Mouse (Mus musculus) heart, adult 2 months (tissue): ENCODE measurements around the gene Rpf2. TPM values are rescaled to one million over a fixed set of nuclear protein-coding genes. Genes with fewer than 3 reads are reported as not detected.
A peak's percentile ranks its signal among the peaks of the same experiment; 100 is the strongest.

Experiments used
- DNase-seq, 2 experiments: peaks; one replicate each; pipeline ENCODE4 v3.0.0; 2021
- H3K27ac ChIP-seq: fragments of 200-600 bp; 2 replicates; pipeline ENCODE4 v1.8.1; 2022
- H3K27me3 ChIP-seq: fragments of 200-500 bp; 2 replicates; pipeline ENCODE4 v1.6.1; 2012; ENCODE audit warnings: mild to moderate bottlenecking, low read length, inconsistent platforms, mixed read lengths; ENCODE audit not compliant: control insufficient read depth, insufficient read depth
- H3K36me3 ChIP-seq: fragments of 200-500 bp; 2 replicates; pipeline ENCODE4 v1.6.1; 2012; ENCODE audit warnings: low read length, inconsistent platforms; ENCODE audit not compliant: control insufficient read depth, insufficient read depth
- H3K4me1 ChIP-seq: fragments of 200-500 bp; 2 replicates; pipeline ENCODE4 v1.6.1; 2011; ENCODE audit warnings: low read length; ENCODE audit not compliant: control insufficient read depth, insufficient read depth
- H3K4me3 ChIP-seq: fragments of 200-600 bp; 2 replicates; pipeline ENCODE4 v1.8.1; 2022
- H3K79me2 ChIP-seq: fragments of 200-500 bp; replicated peaks from 2 replicates; pipeline ENCODE4 v1.6.1; 2012; ENCODE audit warnings: mild to moderate bottlenecking, inconsistent platforms, low read length, moderate library complexity, mixed read lengths; ENCODE audit not compliant: control insufficient read depth, insufficient read depth
- H3K9ac ChIP-seq: fragments of 200-500 bp; 2 replicates; pipeline ENCODE4 v1.6.1; 2012; ENCODE audit warnings: low read depth, mild to moderate bottlenecking, control low read depth, inconsistent platforms, low read length, mixed read lengths
- CTCF ChIP-seq: fragments of 200-600 bp; IDR thresholded peaks from 2 replicates; pipeline ENCODE4 v1.8.1; 2022; ENCODE audit warnings: antibody characterized with exemption, mild to moderate bottlenecking, moderate library complexity
- EP300 ChIP-seq: fragments of 200-500 bp; IDR thresholded peaks from 2 replicates; pipeline ENCODE4 v1.6.1; 2011; ENCODE audit warnings: low read depth, low read length, control low read depth; ENCODE audit not compliant: insufficient read depth
- POLR2A ChIP-seq: fragments of 200-500 bp; IDR thresholded peaks from 2 replicates; pipeline ENCODE4 v1.6.1; 2011; ENCODE audit warnings: mild to moderate bottlenecking, low read depth, low read length, control low read depth; ENCODE audit not compliant: insufficient read depth
- WGBS: fragments of 180-500 bp; shearing (Covaris S2); methylation state at CpG from one replicate; pipeline ENCODE4 v1.1.7; 2018; 5-methylcytosine and 5-hydroxymethylcytosine counted together
- intact Hi-C: fragments of 180-260 bp; cut with DNase I; formaldehyde crosslinking; loops from one replicate; pipeline ENCODE4 v1.15.1; 2025
- polyA plus RNA-seq: library from polyadenylated mRNA; depleted of rRNA; stranded (reverse); fragments of >200 nt; gene quantifications from 2 replicates; pipeline ENCODE4 v1.2.3, GENCODE M21; 2012
- total RNA-seq, 2 experiments: library from RNA; stranded (reverse); gene quantifications; 2 replicates each; pipeline ENCODE4 v1.2.3; 2021

Rpf2 gene
- total and polyA plus RNA-seq, 3 experiments = 2.5 to 12.4 (median 9.4) TPM

- peak; percentile 53 to 59 for DNase-seq
- Histone ChIP-seq H3K79me2 (no peaks in the 10 kb centered on the region), H3K9ac (peak overlapping the region; percentile 67), H3K4me3 (peak overlapping the region; percentile 75), H3K27me3 (no peaks in the 10 kb centered on the region), H3K4me1 (peaks cover 4% of the 10 kb centered on the region), H3K36me3 (no peaks in the 10 kb centered on the region), H3K27ac (peak overlapping the region; percentile 91)
- TF ChIP-seq POLR2A (peak; percentile 95), EP300 (peak; percentile 74; the same call in 1 of the 2 replicates), CTCF (peak; percentile 42)
- intact Hi-C loops = loop anchor here (2.0 to 10.0 kb wide), 3 partner anchors 42 to 616 kb away; no protein-coding TSS in a partner anchor
- 2% methylated on average over 12 of the region's 12 CpGs for WGBS
Observed at GRCm38 (mm10) chr10:40258401-40258966, 11.6 kb upstream of the Rpf2 start.

DNA sequence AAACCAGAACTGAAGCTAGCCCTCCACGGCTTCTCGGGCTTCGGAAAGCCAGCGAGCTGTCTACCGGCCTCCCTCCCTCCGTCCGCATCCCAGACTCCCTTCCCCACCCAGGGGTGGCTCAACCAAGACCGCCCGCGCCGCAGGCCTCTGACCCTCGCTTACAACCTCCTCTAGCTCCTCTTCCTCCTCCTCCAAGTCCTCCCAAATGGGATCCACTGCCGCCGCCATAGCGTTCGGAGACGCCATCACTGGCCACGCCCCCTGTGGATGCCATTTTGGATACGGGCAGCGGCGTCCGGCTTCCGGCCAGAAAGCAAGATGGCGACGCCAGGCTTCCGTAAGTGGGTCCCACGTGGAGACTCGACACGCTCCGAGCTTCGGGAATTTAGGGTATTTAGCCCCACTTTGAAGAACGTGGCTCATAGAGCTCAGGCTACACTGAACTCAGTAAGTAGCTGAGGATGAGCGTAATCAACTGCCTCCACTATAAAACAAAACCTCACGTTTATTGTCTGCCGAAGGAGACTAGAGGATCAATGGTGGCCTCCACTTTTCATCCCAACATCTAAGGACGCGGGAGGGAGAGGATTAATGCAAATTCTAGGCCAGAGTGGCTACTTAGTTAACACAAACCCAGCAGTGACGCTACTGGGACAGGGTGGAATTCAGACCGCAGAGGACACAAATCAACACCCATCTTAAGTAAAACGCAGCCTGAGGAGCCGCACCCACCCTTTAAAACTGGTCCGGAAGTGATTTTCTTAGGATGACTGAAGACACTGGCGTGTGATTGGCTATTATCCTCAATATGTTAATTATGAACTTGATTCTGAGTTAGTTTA, 10.8 kb upstream of the Rpf2 start, which contains the start of gene Gtf3c6:
Gtf3c6 (minus strand) TSS at position 695 of the 842 bp plus-strand sequence.
- TF ChIP-seq EP300 (0 out of 2 replicates have a peak, but pooled peaks have one; percentile 26), CTCF (no peak), POLR2A (peak; percentile 44)
- no peaks in the 10 kb centered on the region for H3K79me2 ChIP-seq
- peak within 1 kb of the TSS; percentile 94 for H3K9ac ChIP-seq
- peak within 1 kb of the TSS; percentile 75 for H3K4me3 ChIP-seq
- no peaks in the 10 kb centered on the region for H3K27me3 ChIP-seq
- WGBS = under 1% methylated on average over 43 of the region's 43 CpGs
- H3K4me1 ChIP-seq = peaks cover 4% of the 10 kb centered on the region
- H3K36me3 ChIP-seq = no peaks in the 10 kb centered on the region
- intact Hi-C loops = loop anchor here (1.0 to 10.0 kb wide), 4 partner anchors 10 to 617 kb away; partner anchors contain the start of gene Rpf2
- peak; percentile 93 to 97 for DNase-seq
- H3K27ac ChIP-seq = peak within 1 kb of the TSS; percentile 91

- TF ChIP-seq CTCF = no peak
- no peak for TF ChIP-seq EP300
- no peak for TF ChIP-seq POLR2A
- Histone ChIP-seq H3K4me1 (peaks cover 4% of the 10 kb centered on the region), H3K27me3 (no peaks in the 10 kb centered on the region), H3K36me3 (no peaks in the 10 kb centered on the region), H3K9ac (no peak overlapping the region), H3K4me3 (peak overlapping the region; percentile 75), H3K27ac (peak overlapping the region; percentile 91), H3K79me2 (no peaks in the 10 kb centered on the region)
- peak; percentile 38 to 44 for DNase-seq
- WGBS = 3% methylated on average over 5 of the region's 5 CpGs
- intact Hi-C loops = loop anchor here (1.0 to 10.0 kb wide), 2 partner anchors 9 to 618 kb away; partner anchors contain the start of gene Rpf2
Observed at GRCm38 (mm10) chr10:40256716-40257115, 9.9 kb upstream of the Rpf2 start.

DNA sequence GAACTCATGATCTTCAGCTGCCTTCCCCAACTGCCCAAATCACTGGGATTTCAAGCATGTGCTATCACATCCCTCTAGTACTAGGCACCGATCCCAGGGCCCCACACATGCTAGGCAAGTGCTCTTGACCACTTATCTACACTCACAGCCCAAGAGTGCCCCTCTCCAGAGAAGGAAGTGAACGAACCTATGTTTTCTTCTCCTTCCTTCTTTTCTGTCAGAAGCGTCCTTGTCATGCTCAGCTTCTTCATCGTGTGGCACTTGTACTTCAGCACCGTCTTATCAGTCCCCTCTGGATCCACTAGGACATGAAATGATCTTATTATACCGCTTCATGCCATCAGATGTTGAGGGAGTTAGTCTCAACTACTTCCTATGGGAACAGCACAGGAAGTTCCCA, 4.1 kb upstream of the Rpf2 start:
- Histone ChIP-seq H3K36me3 (no peaks in the 10 kb centered on the region), H3K9ac (no peak overlapping the region), H3K27ac (no peak overlapping the region), H3K4me3 (no peak overlapping the region), H3K27me3 (no peaks in the 10 kb centered on the region), H3K79me2 (no peaks in the 10 kb centered on the region), H3K4me1 (peaks cover 4% of the 10 kb centered on the region; the same call in 1 of the 2 replicates)
- intact Hi-C loops = loop anchor here (10.0 kb wide), 1 partner anchor 624 kb away; no protein-coding TSS in a partner anchor
- WGBS = 58% methylated on average over 6 of the region's 6 CpGs
- no peak for TF ChIP-seq POLR2A
- TF ChIP-seq CTCF = no peak
- no peak for TF ChIP-seq EP300
- no peak for DNase-seq

GRCm38 (mm10) chr10:40249625-40250024, 2.8 kb upstream of the Rpf2 start:
- intact Hi-C loops = loop anchor here (10.0 kb wide), 1 partner anchor 625 kb away; no protein-coding TSS in a partner anchor
- 91% methylated on average over 9 of the region's 9 CpGs for WGBS
- no peaks in the 10 kb centered on the region for H3K36me3 ChIP-seq

More at GRCm38 (mm10) chr10:40249625-40250024, 2.8 kb upstream of the Rpf2 start:
- H3K4me1 ChIP-seq = peaks cover 4% of the 10 kb centered on the region; the same call in 1 of the 2 replicates
- no peak for DNase-seq
- H3K4me3 ChIP-seq = no peak overlapping the region
- no peak overlapping the region for H3K9ac ChIP-seq
- no peaks in the 10 kb centered on the region for H3K27me3 ChIP-seq
- TF ChIP-seq CTCF = no peak
- no peak for TF ChIP-seq EP300
- TF ChIP-seq POLR2A = no peak
- H3K79me2 ChIP-seq = no peaks in the 10 kb centered on the region
- H3K27ac ChIP-seq = no peak overlapping the region
